Mouse (Mus musculus): ENCODE data around the gene 1110004F10Rik. TPM values are rescaled to one million over a fixed set of nuclear protein-coding genes. Genes with fewer than 3 reads are reported as not detected.
A peak's percentile ranks its signal among the peaks of the same experiment; 100 is the strongest.

1110004F10Rik gene
- 244 and 274 TPM in 2 replicates for polyA plus RNA-seq (2014; fragmentation: Nextera tagmentation; extraction: Ambion mirVana)

- H3K27me3 ChIP-seq (replicated peaks; ENCODE audit: control insufficient read depth, insufficient read depth, low read length): peaks cover 63% of the 10 kb centered on the region
- under 1% methylated on average over 11 of the region's 11 CpGs for WGBS
- ATAC-seq (ENCODE audit: low read depth): no peak
Observed at GRCm38 (mm10) chr7:116039196-116039537, at the start of gene 1110004F10Rik. TSS of gene 1110004F10Rik (plus strand) at chr7:116039397.

DNA sequence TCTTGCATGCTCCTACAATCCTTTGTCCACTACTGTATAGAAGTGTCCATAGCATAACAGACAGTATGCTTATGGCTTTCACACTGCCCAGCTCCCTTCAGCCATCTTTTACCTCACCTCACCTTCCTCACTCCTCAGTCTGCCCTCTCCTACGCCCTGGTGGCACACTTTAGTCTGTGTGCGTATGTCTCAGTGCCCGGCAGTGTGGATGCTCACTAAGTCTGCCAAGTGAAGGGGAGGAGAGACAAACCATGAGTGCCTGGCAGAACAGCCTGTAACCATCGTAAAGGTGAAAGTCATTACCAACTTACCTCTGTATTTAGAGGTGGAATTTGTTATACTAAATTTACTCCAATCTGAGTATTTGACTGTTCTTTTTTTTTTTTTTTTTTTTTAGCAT, 36.5 kb upstream of the 1110004F10Rik start:
- no peak overlapping the region for H3K9ac ChIP-seq (ENCODE audit: low read depth, low read length)
- no peak for ATAC-seq (ENCODE audit: low read depth)

More at GRCm38 (mm10) chr7:116039196-116039537, at the start of gene 1110004F10Rik:
- H3K4me1 ChIP-seq (ENCODE audit: control insufficient read depth, insufficient read depth, low read length): 0 out of 2 replicates have a peak, but pooled peaks cover 3% of the 10 kb centered on the region
- H3K4me2 ChIP-seq (ENCODE audit: low read depth, low read length): peak within 1 kb of the TSS; percentile 99
- peak; percentile 16 for DNase-seq (ENCODE audit: low spot score)
- H3K9ac ChIP-seq (ENCODE audit: low read depth, low read length): peak within 1 kb of the TSS; percentile 50
- peak within 1 kb of the TSS; percentile 64 for H3K4me3 ChIP-seq (ENCODE audit: low read depth, low read length)
- H3K9me3 ChIP-seq (ENCODE audit: control insufficient read depth, low read length): no peaks in the 10 kb centered on the region
- H3K27ac ChIP-seq (replicated peaks; ENCODE audit: low read depth, low read length): peak within 1 kb of the TSS; percentile 4
- no peaks in the 10 kb centered on the region for H3K36me3 ChIP-seq (ENCODE audit: control insufficient read depth, insufficient read depth, low read length)

DNA sequence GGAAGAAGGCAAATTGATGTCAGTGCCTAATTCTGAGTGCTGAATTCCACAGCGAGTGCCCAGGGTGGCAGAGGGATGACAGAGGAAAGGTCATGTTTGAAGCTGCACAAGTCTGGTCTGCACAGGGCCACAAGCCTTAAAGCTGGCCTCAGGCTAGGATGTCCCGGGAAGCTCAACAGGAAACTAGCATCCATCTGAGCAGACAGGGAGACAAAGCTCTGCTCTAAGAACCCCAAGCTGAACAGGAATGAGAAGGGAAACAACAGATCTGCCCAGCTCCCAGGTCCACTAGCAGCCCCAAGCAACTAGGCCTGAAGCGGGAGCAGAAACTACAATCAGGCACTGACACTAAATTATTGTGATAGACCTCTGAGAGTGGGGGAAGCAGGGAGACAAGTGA, 9.2 kb upstream of the 1110004F10Rik start:
- Histone ChIP-seq H3K4me2 (ENCODE audit: low read depth, low read length) (peak overlapping the region; percentile 99), H3K27ac (replicated peaks; ENCODE audit: low read depth, low read length) (no peak overlapping the region), H3K4me3 (ENCODE audit: low read depth, low read length) (peak overlapping the region; percentile 64), H3K4me1 (ENCODE audit: control insufficient read depth, insufficient read depth, low read length) (peaks cover 8% of the 10 kb centered on the region), H3K9ac (ENCODE audit: low read depth, low read length) (peak overlapping the region; percentile 39), H3K27me3 (replicated peaks; ENCODE audit: control insufficient read depth, insufficient read depth, low read length) (peaks cover 33% of the 10 kb centered on the region), H3K9me3 (ENCODE audit: control insufficient read depth, low read length) (no peaks in the 10 kb centered on the region), H3K36me3 (ENCODE audit: control insufficient read depth, insufficient read depth, low read length) (no peaks in the 10 kb centered on the region)
- no peak for DNase-seq (ENCODE audit: low spot score)
- 45% methylated on average over 3 of the region's 3 CpGs for WGBS
- no peak for ATAC-seq (ENCODE audit: low read depth)

More for the DNA sequence above, 36.5 kb upstream of the 1110004F10Rik start:
- no peaks in the 10 kb centered on the region for H3K9me3 ChIP-seq (ENCODE audit: control insufficient read depth, low read length)
- H3K27me3 ChIP-seq (replicated peaks; ENCODE audit: control insufficient read depth, insufficient read depth, low read length): no peaks in the 10 kb centered on the region
- no peaks in the 10 kb centered on the region for H3K4me1 ChIP-seq (ENCODE audit: control insufficient read depth, insufficient read depth, low read length)
- H3K27ac ChIP-seq (replicated peaks; ENCODE audit: low read depth, low read length): no peak overlapping the region
- H3K4me2 ChIP-seq (ENCODE audit: low read depth, low read length): no peak overlapping the region
- no peak overlapping the region for H3K4me3 ChIP-seq (ENCODE audit: low read depth, low read length)
- DNase-seq (ENCODE audit: low spot score): no peak
- WGBS: 86% methylated on average over 4 of the region's 4 CpGs
- no peaks in the 10 kb centered on the region for H3K36me3 ChIP-seq (ENCODE audit: control insufficient read depth, insufficient read depth, low read length)

GRCm38 (mm10) chr7:116030597-116031387, 8.4 kb upstream of the 1110004F10Rik start:
- H3K9me3 ChIP-seq (ENCODE audit: control insufficient read depth, low read length): no peaks in the 10 kb centered on the region
- H3K9ac ChIP-seq (ENCODE audit: low read depth, low read length): peak overlapping the region; percentile 88
- peaks cover 41% of the 10 kb centered on the region for H3K27me3 ChIP-seq (replicated peaks; ENCODE audit: control insufficient read depth, insufficient read depth, low read length)
- no peak for ATAC-seq (ENCODE audit: low read depth)
- H3K4me1 ChIP-seq (ENCODE audit: control insufficient read depth, insufficient read depth, low read length): peaks cover 8% of the 10 kb centered on the region
- no peaks in the 10 kb centered on the region for H3K36me3 ChIP-seq (ENCODE audit: control insufficient read depth, insufficient read depth, low read length)
- peak overlapping the region; percentile 82 for H3K27ac ChIP-seq (replicated peaks; ENCODE audit: low read depth, low read length)
- H3K4me2 ChIP-seq (ENCODE audit: low read depth, low read length): peak overlapping the region; percentile 99
- DNase-seq (ENCODE audit: low spot score): peak; percentile 50
- H3K4me3 ChIP-seq (ENCODE audit: low read depth, low read length): peak overlapping the region; percentile 64
- 14% methylated on average over 24 of the region's 26 CpGs for WGBS

DNA sequence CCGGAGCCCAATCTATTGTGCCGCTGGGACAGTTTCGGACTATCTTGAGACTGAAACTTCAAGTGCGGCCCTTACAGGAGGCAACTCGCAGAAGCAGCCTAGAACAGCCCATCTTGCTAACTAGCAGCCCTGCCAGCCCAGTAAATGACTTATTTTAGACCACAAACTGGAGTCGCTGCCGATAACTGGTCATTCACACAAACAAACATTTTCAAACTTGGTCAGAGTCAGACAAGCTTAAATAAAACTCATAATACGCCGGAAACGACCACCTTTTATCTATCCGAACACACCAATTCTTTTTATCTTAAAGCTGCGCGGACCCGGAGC, 7.8 kb upstream of the 1110004F10Rik start:
- H3K27ac ChIP-seq (replicated peaks; ENCODE audit: low read depth, low read length): peak overlapping the region; percentile 82
- WGBS: 1% methylated on average over 14 of the region's 14 CpGs
- peak overlapping the region; percentile 99 for H3K4me2 ChIP-seq (ENCODE audit: low read depth, low read length)
- peaks cover 8% of the 10 kb centered on the region for H3K4me1 ChIP-seq (ENCODE audit: control insufficient read depth, insufficient read depth, low read length)
- peak overlapping the region; percentile 64 for H3K4me3 ChIP-seq (ENCODE audit: low read depth, low read length)
- peak; percentile 53 for DNase-seq (ENCODE audit: low spot score)
- no peaks in the 10 kb centered on the region for H3K36me3 ChIP-seq (ENCODE audit: control insufficient read depth, insufficient read depth, low read length)
- ATAC-seq (ENCODE audit: low read depth): no peak
- peak overlapping the region; percentile 88 for H3K9ac ChIP-seq (ENCODE audit: low read depth, low read length)
- peaks cover 47% of the 10 kb centered on the region for H3K27me3 ChIP-seq (replicated peaks; ENCODE audit: control insufficient read depth, insufficient read depth, low read length)
- H3K9me3 ChIP-seq (ENCODE audit: control insufficient read depth, low read length): no peaks in the 10 kb centered on the region

- H3K4me3 ChIP-seq (ENCODE audit: low read depth, low read length): peak overlapping the region; percentile 64
- H3K27ac ChIP-seq (replicated peaks; ENCODE audit: low read depth, low read length): peak overlapping the region; percentile 82
- H3K9ac ChIP-seq (ENCODE audit: low read depth, low read length): peak overlapping the region; percentile 88
- H3K4me2 ChIP-seq (ENCODE audit: low read depth, low read length): peak overlapping the region; percentile 99
- H3K36me3 ChIP-seq (ENCODE audit: control insufficient read depth, insufficient read depth, low read length): no peaks in the 10 kb centered on the region
- DNase-seq (ENCODE audit: low spot score) (peak; percentile 55), ATAC-seq (ENCODE audit: low read depth) (peak; percentile 34)
- no peaks in the 10 kb centered on the region for H3K9me3 ChIP-seq (ENCODE audit: control insufficient read depth, low read length)
- peaks cover 8% of the 10 kb centered on the region for H3K4me1 ChIP-seq (ENCODE audit: control insufficient read depth, insufficient read depth, low read length)
- under 1% methylated on average over 64 of the region's 65 CpGs for WGBS
- H3K27me3 ChIP-seq (replicated peaks; ENCODE audit: control insufficient read depth, insufficient read depth, low read length): peaks cover 53% of the 10 kb centered on the region
Observed at GRCm38 (mm10) chr7:116031718-116032595, 7.2 kb upstream of the 1110004F10Rik start.

DNA sequence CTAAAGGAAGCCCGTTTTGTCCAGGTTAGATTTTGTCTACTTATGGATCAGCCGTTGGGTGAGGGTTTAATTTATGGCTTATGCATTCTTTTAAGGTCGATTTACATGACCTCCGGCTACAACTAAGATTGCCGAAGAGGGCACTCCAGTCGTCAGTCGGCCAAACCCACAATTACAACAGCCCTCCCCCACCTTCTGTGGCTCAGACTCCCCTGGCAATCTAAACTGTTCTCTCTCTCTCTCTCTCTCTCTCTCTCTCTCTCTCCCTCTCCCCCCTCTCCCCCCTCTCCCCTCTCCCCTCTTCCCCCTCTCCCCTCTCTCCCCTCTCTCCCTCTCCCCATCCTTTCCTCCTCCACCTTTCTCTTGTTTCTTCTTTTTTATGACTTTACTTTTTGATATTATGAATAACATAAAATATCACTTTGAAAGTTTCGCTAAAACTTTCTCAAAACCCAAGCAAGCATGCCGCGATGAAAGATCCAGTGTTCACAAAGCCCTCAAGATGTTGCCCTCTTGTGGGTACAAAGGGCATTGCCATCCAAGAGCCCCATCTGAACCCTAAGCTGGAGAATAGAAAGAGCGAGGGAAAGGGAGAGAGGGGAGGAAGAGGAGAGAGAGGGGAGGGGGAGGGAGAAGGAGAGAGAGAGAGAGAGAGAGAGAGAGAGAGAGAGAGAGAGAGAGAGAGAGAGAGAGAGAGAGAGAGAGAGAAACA, 6.4 kb upstream of the 1110004F10Rik start:
- no peak for ATAC-seq (ENCODE audit: low read depth)

More for the DNA sequence above, 6.4 kb upstream of the 1110004F10Rik start:
- H3K36me3 ChIP-seq (ENCODE audit: control insufficient read depth, insufficient read depth, low read length): no peaks in the 10 kb centered on the region
- peak overlapping the region; percentile 99 for H3K4me2 ChIP-seq (ENCODE audit: low read depth, low read length)
- H3K9me3 ChIP-seq (ENCODE audit: control insufficient read depth, low read length): no peaks in the 10 kb centered on the region
- H3K9ac ChIP-seq (ENCODE audit: low read depth, low read length): peak overlapping the region; percentile 88
- peaks cover 59% of the 10 kb centered on the region for H3K27me3 ChIP-seq (replicated peaks; ENCODE audit: control insufficient read depth, insufficient read depth, low read length)
- H3K4me1 ChIP-seq (ENCODE audit: control insufficient read depth, insufficient read depth, low read length): peaks cover 8% of the 10 kb centered on the region
- 0% methylated on average over 11 of the region's 11 CpGs for WGBS
- peak; percentile 92 for DNase-seq (ENCODE audit: low spot score)
- peak overlapping the region; percentile 64 for H3K4me3 ChIP-seq (ENCODE audit: low read depth, low read length)
- peak overlapping the region; percentile 94 for H3K27ac ChIP-seq (replicated peaks; ENCODE audit: low read depth, low read length)

All from embryonic facial prominence, embryonic 14.5 days (tissue).